Mouse (Mus musculus): ENCODE data around the gene Efcab8. TPM values are rescaled to one million over a fixed set of nuclear protein-coding genes. Genes with fewer than 3 reads are reported as not detected.
"Not testable (repeated sequence)": the region's sequence is repeated elsewhere in the genome, so short reads cannot be mapped to it uniquely, and the experiment has no call there.

Gene Efcab8
- total and polyA plus RNA-seq, 3 experiments, result 0.04 to 0.19 TPM; not detected in 1

DNA sequence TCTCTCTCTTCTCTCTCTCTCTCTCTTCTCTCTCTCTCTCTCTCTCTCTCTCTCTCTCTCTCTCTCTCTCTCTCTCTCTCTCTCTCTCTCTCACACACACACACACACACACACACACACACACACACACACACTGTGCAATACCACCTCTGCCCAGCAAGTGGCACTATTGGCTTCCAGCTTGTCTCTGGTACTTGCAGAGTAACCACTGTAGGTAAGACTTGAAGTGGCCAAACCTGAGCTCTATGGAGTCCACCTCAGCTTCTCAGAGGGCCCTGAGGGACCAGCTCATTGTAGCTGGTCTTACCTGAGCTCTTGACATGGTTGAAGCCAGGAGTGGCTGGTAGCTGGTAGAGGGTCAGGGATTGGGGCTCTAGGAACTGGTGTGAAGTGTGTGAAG, 27.7 kb downstream of the Efcab8 start:
- H3K9me3 ChIP-seq (replicated peaks; ENCODE audit: insufficient read depth, low read length); H3K9ac ChIP-seq (ENCODE audit: control insufficient read depth, low read depth, low read length, poor library complexity, severe bottlenecking); H3K27me3 ChIP-seq (ENCODE audit: control insufficient read depth in 1 of 2, insufficient read depth in 2 of 2, low read length in 2 of 2); H3K4me1 ChIP-seq (ENCODE audit: control insufficient read depth in 1 of 2, insufficient read depth in 2 of 2, low read length in 2 of 2); H3K79me2 ChIP-seq (ENCODE audit: control insufficient read depth, insufficient read depth, low read length, poor library complexity); H3K4me3 ChIP-seq (ENCODE audit: control insufficient read depth in 1 of 2, insufficient read depth in 1 of 2, low read depth in 2 of 2, low read length in 2 of 2); H3K27ac ChIP-seq (ENCODE audit: control insufficient read depth, low read depth, low read length); H3K36me3 ChIP-seq (ENCODE audit: control insufficient read depth in 1 of 2, insufficient read depth in 2 of 2, low read length in 2 of 2): not testable (repeated sequence)
- TF ChIP-seq CTCF (IDR thresholded peaks at IDR 0.05 in 2 of 3, conservative IDR thresholded peaks at IDR 0.05 in 1 of 3; ENCODE audit: control insufficient read depth in 1 of 3, insufficient read depth in 1 of 3, low read depth in 2 of 3, low read length in 3 of 3, poor library complexity in 1 of 3, severe bottlenecking in 1 of 3) (peak; percentile 53 to 63 (median 62); a peak in 5 of 6 replicates), SMC3 (IDR thresholded peaks at IDR 0.05; ENCODE audit: low read depth, low read length) (peak; percentile 49), RAD21 (IDR thresholded peaks at IDR 0.05; ENCODE audit: low read depth, low read length) (peak; percentile 50), ZC3H11A (IDR thresholded peaks at IDR 0.05; ENCODE audit: low read depth, low read length) (0 out of 2 replicates have a peak, but pooled peaks have one; percentile 12)
- DNase-seq (ENCODE audit: low read depth, low spot score), result peak; percentile 58

DNA sequence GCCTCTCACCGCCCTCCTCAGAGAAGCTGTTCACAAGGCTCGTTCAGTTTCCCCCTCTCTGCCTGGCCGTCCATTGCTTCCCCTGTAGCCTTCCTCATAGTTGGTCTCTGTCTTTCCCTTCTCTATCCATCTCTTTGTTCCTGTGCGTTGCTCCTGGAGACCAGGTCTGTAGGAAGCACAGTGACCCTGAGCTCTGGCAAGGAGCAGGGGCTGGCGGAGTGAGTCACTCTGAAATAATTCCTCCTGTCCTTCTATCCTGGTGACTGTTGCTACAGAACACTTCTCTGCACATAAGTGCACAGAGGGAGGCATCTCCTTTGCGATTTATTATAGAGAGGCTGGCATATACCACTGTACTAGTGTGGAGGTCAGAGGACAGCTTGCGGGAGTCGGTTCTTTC, 28.4 kb downstream of the Efcab8 start:
- no peaks in the 10 kb centered on the region for H3K36me3 ChIP-seq (ENCODE audit: control insufficient read depth in 1 of 2, insufficient read depth in 2 of 2, low read length in 2 of 2)
- no peak for TF ChIP-seq RCOR1 (IDR thresholded peaks at IDR 0.05; ENCODE audit: low read depth, low read length)
- TF ChIP-seq GATA1 (IDR thresholded peaks at IDR 0.05; ENCODE audit: low read depth, low read length), result no peak
- no peak for TF ChIP-seq MXI1 (IDR thresholded peaks at IDR 0.05; ENCODE audit: low read depth, low read length)
- TF ChIP-seq E2F4 (IDR thresholded peaks at IDR 0.05; ENCODE audit: borderline replicate concordance, low read depth, low read length), result no peak
- TF ChIP-seq NRF1 (IDR thresholded peaks at IDR 0.05; ENCODE audit: insufficient read depth, low read depth, low read length, poor library complexity, severe bottlenecking), result no peak
- no peak for TF ChIP-seq ZKSCAN1 (IDR thresholded peaks at IDR 0.05; ENCODE audit: low read depth, low read length)
- TF ChIP-seq ELF1 (IDR thresholded peaks at IDR 0.05; ENCODE audit: low read depth, low read length), result no peak
- no peak for TF ChIP-seq HCFC1 (IDR thresholded peaks at IDR 0.05; ENCODE audit: low read depth, low read length)
- TF ChIP-seq POLR2AphosphoS2 (IDR thresholded peaks at IDR 0.05; ENCODE audit: low read length), result no peak
- no peak for TF ChIP-seq NELFE (IDR thresholded peaks at IDR 0.05; ENCODE audit: low read depth, low read length)
- no peak for TF ChIP-seq UBTF (IDR thresholded peaks at IDR 0.05; ENCODE audit: borderline replicate concordance, insufficient read depth, low read depth, low read length)
- TF ChIP-seq ETS1 (IDR thresholded peaks at IDR 0.05; ENCODE audit: low read depth, low read length), result no peak
- H3K27me3 ChIP-seq (ENCODE audit: control insufficient read depth in 1 of 2, insufficient read depth in 2 of 2, low read length in 2 of 2), result peaks cover 0 to 2% of the 10 kb centered on the region in 2 experiments; a peak in 2 of 4 replicates
- H3K4me1 ChIP-seq (ENCODE audit: control insufficient read depth in 1 of 2, insufficient read depth in 2 of 2, low read length in 2 of 2), result no peaks in the 10 kb centered on the region
- no peak overlapping the region for H3K9ac ChIP-seq (ENCODE audit: control insufficient read depth, low read depth, low read length, poor library complexity, severe bottlenecking)
- no peaks in the 10 kb centered on the region for H3K79me2 ChIP-seq (ENCODE audit: control insufficient read depth, insufficient read depth, low read length, poor library complexity)
- H3K27ac ChIP-seq (ENCODE audit: control insufficient read depth, low read depth, low read length), result no peak overlapping the region
- H3K9me3 ChIP-seq (replicated peaks; ENCODE audit: insufficient read depth, low read length), result no peaks in the 10 kb centered on the region
- no peak for DNase-seq (ENCODE audit: low read depth, low spot score)
- H3K4me3 ChIP-seq (ENCODE audit: control insufficient read depth in 1 of 2, insufficient read depth in 1 of 2, low read depth in 2 of 2, low read length in 2 of 2), result no peak overlapping the region

All from MEL (cell line).